Mouse (Mus musculus) B cell, adult 2 months (primary cell): ENCODE results near the gene Rsl1d1.
A peak's percentile ranks its signal among the peaks of the same experiment; 100 is the strongest.

Experiments
- DNase-seq, 2 experiments: peaks; one replicate each; pipeline ENCODE4 v3.0.0; 2022

The Rsl1d1 gene

DNA sequence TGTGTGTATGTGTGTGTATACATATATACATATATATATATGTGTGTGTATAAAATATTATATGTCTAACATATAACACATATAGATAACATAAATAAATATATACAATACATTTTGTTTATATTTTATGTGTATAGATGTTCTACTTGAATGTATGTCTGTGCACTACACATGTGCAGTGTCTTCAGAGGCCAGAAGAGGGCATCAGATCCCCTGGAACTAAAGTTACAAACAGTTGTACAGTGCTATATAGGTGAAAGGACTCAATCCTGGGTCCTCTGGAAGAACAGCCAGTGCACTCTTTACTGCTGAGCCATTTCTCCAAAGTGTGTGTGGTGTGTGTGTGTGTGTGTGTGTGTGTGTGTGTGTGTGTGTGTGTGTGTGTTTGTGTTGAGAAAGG is 48.6 kb downstream of the Rsl1d1 start:
- DNase-seq: peak; percentile 27 to 32

- DNase-seq: peak; percentile 100
These were observed 59.2 kb downstream of the Rsl1d1 start for GRCm38 (mm10) chr16:11143706-11144483.
